Mouse (Mus musculus) gastrocnemius, postnatal 25 days (tissue): Measurements from ENCODE around the gene Sumf2. TPM values are rescaled to one million over a fixed set of nuclear protein-coding genes. Genes with fewer than 3 reads are reported as not detected.
"Not testable (repeated sequence)": the region's sequence is repeated elsewhere in the genome, so short reads cannot be mapped to it uniquely, and the experiment has no call there.

Experiments used
- DNase-seq: peaks from one replicate; pipeline ENCODE4 v3.0.0; 2022
- long read RNA-seq, 2 experiments: library from polyadenylated mRNA; stranded (forward); transcript quantifications; one replicate each; pipeline ENCODE4 v2.0.0; 2021
- total RNA-seq, 2 experiments: library from RNA; stranded (reverse); gene quantifications; 1 replicate in 1 of 2; 2 replicates in 1 of 2; pipeline ENCODE4 v1.2.3; 2021

Sumf2 gene
- total RNA-seq: 1 to 10 TPM; 8.4 to 8.6 TPM
- long read RNA-seq, experiment 1, transcript Sumf2-204 (9 exons, 2,264 nt): major isoform, 5 of 17 reads
- long read RNA-seq, experiment 1, partial matches to known transcripts: 2 of 17 reads
- long read RNA-seq, experiment 1, other reads (novel, unspliced or antisense): 9 of 17 reads
- long read RNA-seq, experiment 2, transcript Sumf2-204 (9 exons, 2,264 nt): major isoform, 6 of 10 reads
- long read RNA-seq, experiment 2, partial matches to known transcripts: 0 of 10 reads
- long read RNA-seq, experiment 2, other reads (novel, unspliced or antisense): 3 of 10 reads

GRCm38 (mm10) chr5:129846752-129847557 lies at the start of gene Sumf2:
Gene Sumf2, plus strand, starts transcription at chr5:129846986.
- DNase-seq: peak; percentile 93

GRCm38 (mm10) chr5:129844848-129845247 lies 1.9 kb upstream of the Sumf2 start:
- no peak for DNase-seq

DNA sequence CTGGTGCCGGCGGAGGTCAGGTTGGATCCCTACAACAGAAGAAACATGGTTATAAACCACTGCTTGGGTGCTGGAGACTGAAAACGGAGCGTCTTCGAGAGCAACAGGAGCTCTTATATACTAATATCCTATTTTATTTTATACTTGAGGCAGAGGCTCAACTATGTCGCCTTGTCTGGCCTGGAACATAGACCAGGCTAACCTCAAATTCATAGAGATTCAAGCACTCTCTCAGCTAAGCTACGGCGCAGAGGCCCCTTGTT lies 703 bp downstream of the Sumf2 start:
- no peak for DNase-seq

DNA sequence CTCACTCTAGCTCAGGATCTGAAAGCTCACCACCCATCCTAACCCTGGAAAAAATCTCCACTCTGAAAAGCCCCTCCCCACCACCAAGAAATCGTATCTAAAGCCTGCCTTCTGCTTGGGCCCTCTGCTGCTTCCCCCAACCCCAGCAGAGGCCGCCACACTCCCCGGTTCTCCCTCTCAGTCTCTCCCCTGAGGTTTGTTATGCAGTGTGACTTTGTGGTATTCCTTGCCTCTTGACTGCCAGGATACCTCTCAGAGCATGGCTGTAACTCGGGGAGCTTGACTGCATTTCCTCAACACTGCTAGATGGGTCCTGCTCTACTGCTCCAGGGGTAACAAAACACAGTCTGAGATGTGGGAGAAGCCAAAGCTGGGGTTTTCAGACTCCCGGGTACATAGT lies 8.4 kb downstream of the Sumf2 start:
- no peak for DNase-seq

DNA sequence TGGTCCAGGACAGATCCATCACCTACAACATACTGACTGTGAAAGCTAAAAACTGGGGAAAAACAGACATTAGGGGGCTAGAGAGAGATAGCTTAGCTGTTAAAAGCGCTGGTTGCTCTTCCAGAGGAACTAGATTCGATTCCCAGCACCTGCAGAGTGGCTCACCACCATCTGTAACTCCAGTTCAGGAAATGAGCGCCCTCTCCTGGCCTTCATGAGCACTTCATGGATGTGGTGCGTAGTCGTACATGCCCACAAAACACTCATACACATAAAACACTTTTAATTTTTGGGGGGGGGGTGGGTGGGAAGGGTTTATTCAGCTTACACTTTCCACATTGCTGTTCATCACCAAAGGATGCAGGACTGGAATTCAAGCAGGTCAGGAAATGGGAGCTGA lies 9.6 kb downstream of the Sumf2 start:
- no peak for DNase-seq

- no peak for DNase-seq
These were observed 15.5 kb downstream of the Sumf2 start for GRCm38 (mm10) chr5:129862325-129862724.

DNA sequence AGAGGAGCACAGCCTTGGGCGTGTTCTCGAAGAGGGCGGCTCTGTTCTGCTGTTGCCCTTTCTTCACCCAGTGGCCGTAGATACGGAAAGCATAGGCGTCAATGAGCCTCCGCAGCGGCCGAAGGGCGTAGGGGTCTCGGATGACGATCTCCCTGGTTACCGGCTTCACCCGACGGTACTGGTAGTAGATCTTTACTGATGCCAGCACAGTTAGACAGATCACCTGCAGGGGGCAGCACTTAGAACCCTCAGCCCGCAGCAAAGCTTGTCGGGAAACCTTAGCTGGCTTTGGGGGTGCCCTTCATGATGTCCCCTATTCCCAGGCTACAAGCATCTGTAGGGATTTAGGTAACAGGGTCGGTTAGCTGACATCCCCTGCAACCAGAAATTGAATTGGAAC lies 17.7 kb downstream of the Sumf2 start:
- peak; percentile 21 for DNase-seq

- DNase-seq: peak; percentile 35
These were observed 19.1 kb downstream of the Sumf2 start for GRCm38 (mm10) chr5:129865841-129866240.

- no peak for DNase-seq
These were observed 22.6 kb downstream of the Sumf2 start for GRCm38 (mm10) chr5:129869238-129869995.

- peak; percentile 46 for DNase-seq
These were observed 24.5 kb downstream of the Sumf2 start for GRCm38 (mm10) chr5:129871238-129871637.

DNA sequence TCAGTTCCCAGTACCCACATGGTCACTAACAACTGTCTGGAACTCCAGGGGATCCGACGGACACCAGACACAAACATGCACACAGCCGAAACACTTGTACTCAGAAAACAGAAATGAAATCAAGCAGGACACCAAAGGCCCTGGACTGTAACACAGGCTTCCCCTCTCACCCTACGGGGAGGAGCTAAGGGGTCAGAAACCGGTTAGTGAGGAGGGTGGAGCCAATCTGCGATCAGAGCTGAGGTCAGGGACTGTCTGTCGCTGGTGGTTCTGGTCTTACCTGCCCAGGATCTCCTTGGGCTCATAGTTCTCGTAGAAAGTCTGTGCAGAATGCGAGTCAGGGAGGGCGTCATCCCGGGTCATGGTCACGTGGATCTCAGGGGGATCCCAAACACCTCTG lies 27.2 kb downstream of the Sumf2 start:
- DNase-seq: no peak

- DNase-seq: no peak
These were observed 28.3 kb downstream of the Sumf2 start for GRCm38 (mm10) chr5:129875098-129875497.

GRCm38 (mm10) chr5:129877731-129878455 lies 31.1 kb downstream of the Sumf2 start:
- DNase-seq: peak; percentile 79

GRCm38 (mm10) chr5:129878946-129879345 lies 32.2 kb downstream of the Sumf2 start:
- DNase-seq: peak; percentile 80

DNA sequence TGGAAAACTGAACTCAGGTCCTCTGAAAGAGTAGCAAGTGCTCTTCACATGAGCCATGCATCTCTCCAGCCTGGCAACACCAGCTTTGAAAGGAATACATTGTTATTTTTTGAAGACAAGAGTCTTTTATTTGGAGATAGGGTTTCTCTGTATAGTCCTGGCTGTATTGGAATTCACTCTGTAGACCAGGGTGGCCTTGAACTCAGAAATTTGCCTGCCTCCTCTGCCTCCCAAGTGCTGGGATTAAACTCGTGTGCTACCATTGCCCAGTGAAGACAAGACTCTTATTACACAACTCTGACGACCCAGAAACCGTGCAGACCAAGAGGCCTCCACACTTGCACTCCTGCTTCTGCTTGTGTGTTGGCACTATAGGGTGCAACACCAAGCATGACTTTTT lies 33.1 kb downstream of the Sumf2 start:
- DNase-seq: no peak

DNA sequence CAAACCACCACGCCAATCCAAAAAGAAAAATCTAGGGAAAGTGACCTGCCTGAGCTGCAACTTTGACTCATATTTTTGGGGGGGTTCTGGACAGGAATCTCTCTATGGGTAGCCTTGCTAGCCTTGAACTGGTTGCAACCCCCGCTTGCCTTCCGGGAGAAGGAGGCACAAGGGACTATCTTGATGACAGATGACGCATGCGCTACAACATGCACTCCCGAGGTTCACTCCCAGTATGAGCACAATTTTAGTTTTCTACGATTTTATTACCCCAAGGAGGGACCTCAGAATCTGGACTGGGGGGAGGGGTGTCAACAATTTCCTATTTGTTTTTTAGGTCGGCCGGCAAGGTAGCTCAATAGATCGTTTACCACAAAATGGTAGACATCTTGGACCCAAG lies 39.5 kb downstream of the Sumf2 start:
- DNase-seq: no peak

- DNase-seq: peak; percentile 94
These were observed 40.3 kb downstream of the Sumf2 start, which contains the start of gene Chchd2 for GRCm38 (mm10) chr5:129886911-129887636. Gene Chchd2, minus strand, starts transcription at chr5:129887470.

- not testable (repeated sequence) for DNase-seq
These were observed 43.6 kb downstream of the Sumf2 start for GRCm38 (mm10) chr5:129890390-129890789.

- DNase-seq: peak; percentile 84
These were observed 48.7 kb downstream of the Sumf2 start, which contains the start of gene Zbed5 for GRCm38 (mm10) chr5:129895198-129896088. Gene Zbed5, plus strand, starts transcription at chr5:129895723.

DNA sequence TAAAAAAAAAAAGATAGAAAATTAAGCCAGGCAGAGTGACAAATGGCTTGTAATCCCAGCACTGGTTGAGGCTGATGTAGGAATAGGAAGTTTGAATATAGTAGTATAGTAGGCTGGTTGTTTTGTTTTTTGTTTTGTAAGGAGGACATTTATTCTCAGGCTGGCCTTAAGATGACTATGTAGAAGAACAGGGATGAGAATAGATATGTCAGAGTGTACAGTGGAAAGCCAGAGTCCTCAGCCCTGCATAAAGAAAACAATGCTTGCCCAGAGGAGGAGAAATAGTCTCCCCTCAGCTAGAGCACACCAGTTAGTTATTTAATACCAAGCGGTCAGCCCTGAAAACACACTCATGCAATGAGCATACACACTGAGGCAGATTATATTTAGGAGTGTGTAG lies 51.7 kb downstream of the Sumf2 start, which contains the start of gene Phkg1:
Phkg1 (minus strand) TSS at position 101 of the 400 bp plus-strand sequence.
- no peak for DNase-seq
